Mouse (Mus musculus) liver, embryonic 16.5 days (tissue): ENCODE data around the gene Mymk. TPM values are rescaled to one million over a fixed set of nuclear protein-coding genes. Genes with fewer than 3 reads are reported as not detected.

Experiments
- ATAC-seq: fragments of 200-750 bp; cut with Nextera tagmentation; 2 replicates; pipeline ENCODE4 v1.8.0; 2017; ENCODE audit warnings: low read depth, mild to moderate bottlenecking, moderate number of reproducible peaks, moderate library complexity
- H3K27ac ChIP-seq: fragments of 300-500 bp; sonication (generic); 2 replicates; pipeline ENCODE4 v1.5.1; 2014; ENCODE audit warnings: mild to moderate bottlenecking, low read length
- H3K27me3 ChIP-seq: fragments of 300-500 bp; sonication (generic); 2 replicates; pipeline ENCODE4 v1.6.1; 2014; ENCODE audit warnings: low read depth, low read length, mixed read lengths; ENCODE audit not compliant: control insufficient read depth, insufficient read depth
- H3K36me3 ChIP-seq: fragments of 300-500 bp; sonication (generic); 2 replicates; pipeline ENCODE4 v1.6.1; 2014; ENCODE audit warnings: mild to moderate bottlenecking; ENCODE audit not compliant: control insufficient read depth, insufficient read depth
- H3K4me1 ChIP-seq: fragments of 300-500 bp; sonication (generic); 2 replicates; pipeline ENCODE4 v1.6.1; 2014; ENCODE audit warnings: low read depth, low read length, mixed read lengths; ENCODE audit not compliant: control insufficient read depth
- H3K4me2 ChIP-seq: fragments of 300-500 bp; sonication (generic); 2 replicates; pipeline ENCODE4 v1.6.1; 2014; ENCODE audit warnings: low read depth, low read length, mixed read lengths
- H3K4me3 ChIP-seq: fragments of 300-500 bp; sonication (generic); 2 replicates; pipeline ENCODE4 v1.5.1; 2014; ENCODE audit warnings: low read depth, mild to moderate bottlenecking, low read length
- H3K9ac ChIP-seq: fragments of 300-500 bp; sonication (generic); 2 replicates; pipeline ENCODE4 v1.6.1; 2014; ENCODE audit warnings: low read depth, low read length
- H3K9me3 ChIP-seq: fragments of 300-500 bp; sonication (generic); replicated peaks from 2 replicates; pipeline ENCODE4 v1.6.1; 2016; ENCODE audit warnings: low read length; ENCODE audit not compliant: control insufficient read depth
- WGBS: fragments of 180-500 bp; shearing (Covaris S2); extraction: QIAGEN DNeasy Blood & Tissue Kit; methylation state at CpG from one replicate; pipeline ENCODE4 v1.1.7; 2014; ENCODE audit not compliant: insufficient replicate concordance; 5-methylcytosine and 5-hydroxymethylcytosine counted together
- polyA plus RNA-seq: library from polyadenylated mRNA; unstranded; fragments of >200 nt; fragmentation: Nextera tagmentation; extraction: Ambion mirVana; gene quantifications from 2 replicates; pipeline ENCODE4 v1.2.1, GENCODE M21; 2015

The Mymk gene
- polyA plus RNA-seq, 1 experiment from 2014 or later: 2.8 TPM

DNA sequence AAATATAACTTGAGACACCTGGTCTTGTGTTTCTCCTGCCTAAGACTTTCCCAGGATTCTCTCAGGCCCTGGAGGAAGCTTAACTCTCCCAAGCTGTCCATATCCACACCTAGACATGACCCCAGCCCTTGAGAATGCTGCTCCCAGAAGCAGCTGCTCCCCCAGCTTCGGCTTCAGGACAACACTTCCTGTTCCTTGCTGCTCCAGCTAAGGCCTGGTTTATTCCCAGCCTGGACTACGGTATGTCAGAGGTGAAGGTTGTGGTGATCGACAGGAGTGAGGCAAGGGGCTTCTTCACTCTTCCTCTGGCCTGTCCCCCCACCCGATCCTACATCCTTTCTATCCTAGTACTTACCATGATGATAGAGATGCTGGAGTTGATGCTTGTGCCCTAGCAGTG lies 1.4 kb upstream of the Mymk start:
- H3K4me1 ChIP-seq: no peaks in the 10 kb centered on the region
- no peaks in the 10 kb centered on the region for H3K36me3 ChIP-seq
- H3K4me3 ChIP-seq: no peak overlapping the region
- WGBS: 46% methylated on average over 4 of the region's 4 CpGs
- H3K27ac ChIP-seq: no peak overlapping the region
- no peak overlapping the region for H3K4me2 ChIP-seq
- H3K9ac ChIP-seq: no peak overlapping the region
- ATAC-seq: no peak
- peaks cover under 1% of the 10 kb centered on the region; the same call in 1 of the 2 replicates for H3K27me3 ChIP-seq
- no peaks in the 10 kb centered on the region for H3K9me3 ChIP-seq

DNA sequence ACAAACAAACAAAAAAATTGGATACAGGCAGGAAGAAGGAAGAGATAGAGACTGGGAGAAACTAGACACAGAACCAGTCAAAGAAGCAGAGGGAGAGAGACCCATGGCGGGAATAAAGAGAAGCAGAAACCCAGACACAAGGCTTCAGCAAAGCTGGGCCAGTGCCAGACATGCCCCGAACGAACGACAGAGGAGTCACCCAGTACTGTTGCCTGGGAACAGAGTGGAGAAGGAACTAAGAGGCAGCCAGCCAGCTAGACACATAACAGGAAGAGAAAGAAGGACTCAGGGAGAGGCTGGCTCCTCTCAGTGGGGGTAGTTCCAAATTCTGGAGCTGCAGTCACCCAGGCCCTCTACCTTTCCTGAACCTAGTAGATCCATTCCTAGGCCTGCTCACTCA lies 842 bp downstream of the Mymk start:
- no peak overlapping the region for H3K9ac ChIP-seq
- H3K4me2 ChIP-seq: no peak overlapping the region
- no peak overlapping the region for H3K27ac ChIP-seq
- WGBS: 17% methylated on average over 4 of the region's 4 CpGs
- no peaks in the 10 kb centered on the region for H3K27me3 ChIP-seq
- no peaks in the 10 kb centered on the region for H3K9me3 ChIP-seq
- H3K36me3 ChIP-seq: no peaks in the 10 kb centered on the region
- ATAC-seq: no peak
- H3K4me1 ChIP-seq: no peaks in the 10 kb centered on the region
- no peak overlapping the region for H3K4me3 ChIP-seq

DNA sequence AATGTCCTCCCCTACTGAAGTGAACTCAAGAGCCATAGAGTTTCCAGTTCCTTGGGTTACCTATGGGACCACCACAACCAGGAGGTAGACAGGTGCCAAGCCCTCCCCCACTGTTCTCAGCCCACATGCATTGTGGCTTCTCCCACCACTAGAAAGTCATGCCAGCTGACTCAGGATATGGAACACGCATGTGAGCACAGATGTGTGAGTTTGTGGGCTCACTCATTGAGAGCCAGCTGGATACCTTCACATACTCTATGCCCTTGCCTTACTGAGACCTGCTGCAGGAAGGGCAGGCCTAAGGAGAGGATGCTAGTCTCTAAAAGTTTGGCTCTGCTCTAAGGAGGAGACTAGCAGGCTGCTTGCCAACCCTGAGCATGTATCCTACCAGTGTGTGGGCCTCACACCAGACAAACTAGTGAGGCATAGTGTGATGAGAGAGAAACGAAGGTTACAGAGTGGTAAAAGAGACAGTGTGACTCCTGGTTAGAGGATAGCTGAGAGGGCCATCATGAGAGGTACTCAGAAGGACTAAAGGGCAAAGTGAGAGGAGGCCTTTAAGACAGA lies 1.6 kb downstream of the Mymk start:
- H3K27ac ChIP-seq: no peak overlapping the region
- no peaks in the 10 kb centered on the region for H3K4me1 ChIP-seq
- H3K36me3 ChIP-seq: no peaks in the 10 kb centered on the region
- 40% methylated on average over 2 of the region's 2 CpGs for WGBS
- no peaks in the 10 kb centered on the region for H3K27me3 ChIP-seq
- H3K4me2 ChIP-seq: no peak overlapping the region
- ATAC-seq: no peak
- H3K9ac ChIP-seq: no peak overlapping the region
- no peak overlapping the region for H3K4me3 ChIP-seq
- no peaks in the 10 kb centered on the region for H3K9me3 ChIP-seq

DNA sequence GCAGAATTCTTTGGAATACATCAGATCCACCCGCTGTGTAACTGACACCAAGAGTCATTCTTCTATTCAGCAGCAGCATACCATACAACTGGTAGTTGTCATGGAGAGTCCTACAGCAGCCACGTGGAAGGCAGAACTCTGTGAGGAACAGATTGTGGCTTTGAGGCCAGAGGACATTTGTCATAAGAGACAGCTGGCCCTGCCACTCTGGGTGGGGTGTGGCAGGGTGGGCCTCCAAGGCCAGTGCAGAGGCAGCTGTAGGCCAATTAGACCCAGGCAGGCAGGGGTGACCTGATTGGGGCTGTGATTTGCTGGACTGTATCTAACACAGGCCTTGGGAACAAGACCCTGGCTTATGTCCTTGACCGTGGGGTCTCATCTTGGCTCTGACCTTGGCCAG lies 2.3 kb downstream of the Mymk start:
- Histone ChIP-seq H3K4me1 (no peaks in the 10 kb centered on the region), H3K9ac (no peak overlapping the region), H3K9me3 (no peaks in the 10 kb centered on the region), H3K27ac (no peak overlapping the region), H3K4me2 (no peak overlapping the region), H3K36me3 (no peaks in the 10 kb centered on the region), H3K4me3 (no peak overlapping the region), H3K27me3 (no peaks in the 10 kb centered on the region)
- no peak for ATAC-seq
- WGBS: 49% methylated on average over 3 of the region's 3 CpGs

DNA sequence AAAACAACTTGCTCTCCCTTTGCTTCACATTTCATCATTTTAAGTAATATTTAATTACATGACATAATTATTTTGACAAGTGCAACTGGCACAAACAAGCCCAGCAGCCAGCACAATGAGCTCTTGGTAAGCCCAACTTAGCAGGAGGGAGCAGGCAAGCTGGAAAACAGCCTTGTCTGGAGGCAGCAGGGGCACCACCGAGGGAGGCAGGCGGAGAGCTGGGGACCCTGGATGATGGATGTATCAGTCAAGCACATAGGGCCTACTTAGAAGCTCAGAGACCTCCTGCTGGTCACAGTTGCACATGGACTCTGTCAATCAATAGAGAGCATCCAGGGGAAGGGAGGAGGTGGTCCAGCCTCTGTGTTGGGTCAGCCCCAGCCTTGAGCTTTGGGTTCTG lies 4.0 kb downstream of the Mymk start:
- WGBS: 38% methylated on average over 2 of the region's 2 CpGs

DNA sequence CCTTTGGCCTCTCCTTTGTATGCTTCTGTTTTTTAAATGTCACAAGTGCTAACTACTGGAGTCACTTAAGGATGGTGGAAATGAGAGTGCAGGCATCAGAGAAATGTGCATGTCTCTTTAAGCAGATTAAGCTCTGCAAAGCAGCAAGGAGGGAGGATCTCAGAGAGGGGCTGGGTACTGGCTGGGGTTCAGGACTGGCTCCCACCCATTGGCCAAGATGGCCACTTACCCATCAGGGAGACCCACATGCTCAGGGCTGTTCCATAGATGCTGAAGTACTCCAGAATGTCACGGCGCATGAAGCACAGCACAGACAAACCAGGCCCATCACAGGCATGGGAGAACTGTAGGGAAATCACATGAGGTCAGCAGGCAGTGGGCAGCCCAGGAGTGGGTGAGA lies 4.9 kb downstream of the Mymk start:
- Histone ChIP-seq H3K9ac (no peak overlapping the region), H3K27me3 (no peaks in the 10 kb centered on the region), H3K4me1 (no peaks in the 10 kb centered on the region; the same call in 1 of the 2 replicates), H3K4me3 (no peak overlapping the region), H3K9me3 (no peaks in the 10 kb centered on the region), H3K27ac (no peak overlapping the region), H3K36me3 (no peaks in the 10 kb centered on the region), H3K4me2 (no peak overlapping the region)
- WGBS: 60% methylated on average over 2 of the region's 2 CpGs
- ATAC-seq: no peak

More for the DNA sequence above, 4.0 kb downstream of the Mymk start:
- no peaks in the 10 kb centered on the region for H3K4me1 ChIP-seq
- H3K9me3 ChIP-seq: no peaks in the 10 kb centered on the region
- no peak overlapping the region for H3K4me3 ChIP-seq
- ATAC-seq: no peak
- H3K27me3 ChIP-seq: no peaks in the 10 kb centered on the region
- H3K4me2 ChIP-seq: no peak overlapping the region
- no peak overlapping the region for H3K9ac ChIP-seq
- no peaks in the 10 kb centered on the region for H3K36me3 ChIP-seq
- no peak overlapping the region for H3K27ac ChIP-seq

DNA sequence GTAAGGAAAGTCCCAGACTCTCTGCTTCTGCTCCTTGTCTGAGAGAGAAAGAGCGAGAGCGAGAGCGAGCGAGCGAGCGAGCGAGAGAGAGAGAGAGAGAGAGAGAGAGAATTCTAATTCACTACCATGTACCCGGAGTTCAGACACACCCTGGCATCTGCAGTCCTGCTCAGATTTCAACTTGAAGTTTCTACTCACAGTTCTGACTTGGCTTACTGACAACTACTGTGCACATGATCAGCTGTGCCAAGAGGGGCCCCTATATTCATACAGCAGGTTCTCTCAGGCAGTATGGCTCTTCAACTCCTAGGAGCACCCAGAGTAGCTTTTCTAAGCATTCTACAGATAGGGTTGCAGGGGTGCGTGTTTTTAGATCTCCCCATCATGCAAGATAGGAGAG lies 12.8 kb downstream of the Mymk start:
- no peak for ATAC-seq
- Histone ChIP-seq H3K9me3 (no peaks in the 10 kb centered on the region), H3K4me2 (no peak overlapping the region), H3K4me3 (no peak overlapping the region), H3K9ac (no peak overlapping the region), H3K27me3 (no peaks in the 10 kb centered on the region), H3K36me3 (no peaks in the 10 kb centered on the region), H3K27ac (no peak overlapping the region), H3K4me1 (no peaks in the 10 kb centered on the region; the same call in 1 of the 2 replicates)
- 73% methylated on average over 9 of the region's 9 CpGs for WGBS

DNA sequence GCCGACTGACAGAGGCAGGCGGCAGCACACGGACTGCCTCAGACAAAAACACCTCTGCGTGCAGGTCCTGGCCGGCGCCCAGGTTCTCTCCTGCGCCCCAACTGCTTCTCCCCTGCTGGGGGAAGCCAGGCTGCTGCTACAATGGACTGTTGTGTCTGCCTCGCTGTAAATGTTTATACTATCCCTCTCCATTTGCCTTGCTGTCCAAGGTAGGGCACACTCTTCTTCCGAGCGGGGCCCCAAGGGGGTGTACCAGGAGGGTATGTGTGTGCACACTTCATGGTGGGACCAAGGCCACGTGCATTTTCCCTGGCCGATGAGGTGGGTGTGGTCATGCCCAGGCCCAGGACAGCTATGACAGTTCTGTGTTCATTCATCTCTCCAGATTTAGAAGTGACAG lies 13.2 kb downstream of the Mymk start:
- H3K9me3 ChIP-seq: no peaks in the 10 kb centered on the region
- no peak for ATAC-seq
- no peaks in the 10 kb centered on the region; the same call in 1 of the 2 replicates for H3K4me1 ChIP-seq
- no peak overlapping the region for H3K4me2 ChIP-seq
- H3K9ac ChIP-seq: no peak overlapping the region
- H3K36me3 ChIP-seq: no peaks in the 10 kb centered on the region
- no peak overlapping the region for H3K27ac ChIP-seq
- H3K4me3 ChIP-seq: no peak overlapping the region
- H3K27me3 ChIP-seq: no peaks in the 10 kb centered on the region
- 29% methylated on average over 12 of the region's 12 CpGs for WGBS

DNA sequence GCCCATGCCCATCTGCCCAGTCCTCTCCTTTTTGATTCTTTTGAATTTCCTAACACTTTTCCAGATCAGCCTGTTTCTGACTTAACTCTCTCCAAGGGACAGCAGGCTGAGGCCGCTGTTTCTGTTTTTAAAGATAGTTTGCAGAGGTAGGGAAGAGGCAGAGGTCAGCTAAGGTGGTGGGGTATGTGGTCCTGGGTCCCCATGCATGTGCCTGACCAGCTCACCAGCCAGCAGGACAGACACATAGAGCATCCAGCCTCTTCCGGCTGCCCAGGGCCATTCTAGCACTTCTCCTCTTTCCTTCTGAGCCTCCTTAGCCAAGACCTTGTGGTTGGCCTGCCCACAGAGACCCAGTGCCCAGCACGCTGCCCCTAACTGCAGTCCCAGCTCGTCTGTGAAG lies 13.7 kb downstream of the Mymk start:
- no peak overlapping the region for H3K27ac ChIP-seq
- 33% methylated on average over 4 of the region's 4 CpGs for whole genome bisulfite sequencing
- ATAC-seq: no peak
- no peak overlapping the region for H3K9ac ChIP-seq
- H3K4me3 ChIP-seq: no peak overlapping the region
- no peaks in the 10 kb centered on the region for H3K9me3 ChIP-seq
- no peaks in the 10 kb centered on the region for H3K27me3 ChIP-seq
- H3K36me3 ChIP-seq: no peaks in the 10 kb centered on the region
- no peak overlapping the region for H3K4me2 ChIP-seq
- H3K4me1 ChIP-seq: no peaks in the 10 kb centered on the region; the same call in 1 of the 2 replicates
